Mouse (Mus musculus) macrophage (primary cell): ENCODE measurements around the gene Olfr945. TPM values are rescaled to one million over a fixed set of nuclear protein-coding genes. Genes with fewer than 3 reads are reported as not detected.

Experiments
- H3K27ac ChIP-seq: fragments of 350-480 bp; formaldehyde crosslinking; 2 replicates; pipeline ENCODE4 v1.9.0; 2021
- H3K36me3 ChIP-seq: fragments of 350-480 bp; formaldehyde crosslinking; 2 replicates; pipeline ENCODE4 v1.9.0; 2021; ENCODE audit errors: inconsistent target
- H3K4me3 ChIP-seq: fragments of 350-480 bp; formaldehyde crosslinking; 2 replicates; pipeline ENCODE4 v1.9.0; 2021; ENCODE audit errors: inconsistent target
- H3K79me2 ChIP-seq: fragments of 350-480 bp; formaldehyde crosslinking; 2 replicates; pipeline ENCODE4 v1.9.0; 2021; ENCODE audit errors: inconsistent target
- WGBS: methylation state at CpG from one replicate; pipeline ENCODE4 v1.1.7; 2026; ENCODE audit warnings: inconsistent platforms; ENCODE audit not compliant: missing documents; 5-methylcytosine and 5-hydroxymethylcytosine counted together
- polyA plus RNA-seq: library from polyadenylated mRNA; stranded (reverse); fragments of 250-400 nt; gene quantifications from 3 replicates; pipeline ENCODE4 v1.2.4, GENCODE M21; 2018; ENCODE audit warnings: inconsistent platforms
- total RNA-seq, 78 experiments: library from RNA; depleted of rRNA; stranded (reverse); fragments of 250-400 nt; gene quantifications; 1 replicate in 9 of 78; 2 replicates in 24 of 78; 3 replicates in 43 of 78; 4 replicates in 2 of 78; pipeline ENCODE4 v1.2.4; 2018; ENCODE audit warnings: inconsistent platforms in 56 of 78

Olfr945 gene
- total RNA-seq (2018; cell fraction: chromatin; rRNA removed) = not detected
- total RNA-seq (2018; cell fraction: cytosol; rRNA removed) = not detected
- not detected for total RNA-seq (2018; cell fraction: nucleus; rRNA removed)
- polyA plus RNA-seq = not detected in 3 replicates

- 84% methylated on average over 3 of the region's 3 CpGs for WGBS
- Histone ChIP-seq H3K27ac (no peak within 1 kb of the TSS), H3K4me3 (no peak within 1 kb of the TSS), H3K79me2 (no peaks in the 10 kb centered on the region), H3K36me3 (no peaks in the 10 kb centered on the region)
These were observed at the start of gene Olfr945 for GRCm38 (mm10) chr9:39276718-39277117. Gene Olfr945 (minus strand): TSS chr9:39276818.

GRCm38 (mm10) chr9:39325945-39326344, 49.3 kb upstream of the Olfr945 start, which contains the start of gene Olfr948:
Gene Olfr948 (minus strand): TSS chr9:39326045.
- H3K4me3 ChIP-seq = no peak within 1 kb of the TSS
- no peak within 1 kb of the TSS for H3K27ac ChIP-seq
- H3K36me3 ChIP-seq = no peaks in the 10 kb centered on the region
- H3K79me2 ChIP-seq = no peaks in the 10 kb centered on the region

- 79% methylated on average over 2 of the region's 2 CpGs for WGBS
- Histone ChIP-seq H3K36me3 (no peaks in the 10 kb centered on the region), H3K27ac (no peak overlapping the region), H3K4me3 (no peak overlapping the region), H3K79me2 (no peaks in the 10 kb centered on the region)
These were observed 10.5 kb upstream of the Olfr945 start for GRCm38 (mm10) chr9:39287136-39287535.

- H3K79me2 ChIP-seq = no peaks in the 10 kb centered on the region
- H3K27ac ChIP-seq = no peak within 1 kb of the TSS
- 70% methylated on average over 1 of the region's 1 CpGs for WGBS
- no peaks in the 10 kb centered on the region for H3K36me3 ChIP-seq
- no peak within 1 kb of the TSS for H3K4me3 ChIP-seq
These were observed 26.7 kb downstream of the Olfr945 start, which contains the start of gene Olfr1537 for GRCm38 (mm10) chr9:39249894-39250293. Gene Olfr1537 (minus strand): TSS chr9:39249994.

Other genes with a start within 250 kb of the Olfr945 start
- not detected in 3 replicates for gene Olfr937, start 211.9 kb downstream of the Olfr945 start, polyA plus RNA-seq
- not detected in 3 replicates for gene Olfr938, start 197.9 kb downstream of the Olfr945 start, polyA plus RNA-seq
- not detected in 3 replicates for gene Olfr27, start 148.7 kb downstream of the Olfr945 start, polyA plus RNA-seq
- not detected in 3 replicates for gene Olfr943, start 110.5 kb downstream of the Olfr945 start, polyA plus RNA-seq
- gene Olfr944, start 74.9 kb downstream of the Olfr945 start, polyA plus RNA-seq = not detected in 3 replicates
- not detected in 3 replicates for gene Olfr1537, start 26.8 kb downstream of the Olfr945 start, polyA plus RNA-seq
- gene Olfr948, start 49.2 kb upstream of the Olfr945 start, polyA plus RNA-seq = not detected in 3 replicates
- not detected in 3 replicates for gene Olfr951, start 110.6 kb upstream of the Olfr945 start, polyA plus RNA-seq
- not detected in 3 replicates for gene Olfr952, start 150.3 kb upstream of the Olfr945 start, polyA plus RNA-seq
- not detected in 3 replicates for gene Olfr954, start 179.9 kb upstream of the Olfr945 start, polyA plus RNA-seq
- gene Olfr955, start 195.1 kb upstream of the Olfr945 start, polyA plus RNA-seq = not detected in 3 replicates
- gene Olfr44, start 217.2 kb upstream of the Olfr945 start, polyA plus RNA-seq = not detected in 3 replicates
- not detected in 3 replicates for gene Olfr957, start 239.0 kb upstream of the Olfr945 start, polyA plus RNA-seq